Mouse (Mus musculus) neural tube, embryonic 15.5 days (tissue): ENCODE results near the gene Klhl3. TPM values are rescaled to one million over a fixed set of nuclear protein-coding genes. Genes with fewer than 3 reads are reported as not detected.
A peak's percentile ranks its signal among the peaks of the same experiment; 100 is the strongest.

Experiments used
- ATAC-seq: fragments of 200-750 bp; cut with Nextera tagmentation; 2 replicates; pipeline ENCODE4 v1.8.0; 2017; ENCODE audit warnings: mild to moderate bottlenecking, moderate TSS enrichment, moderate library complexity; ENCODE audit not compliant: low FRiP score
- H3K27ac ChIP-seq: fragments of 300-500 bp; sonication (generic); replicated peaks from 2 replicates; pipeline ENCODE4 v1.5.1; 2015; ENCODE audit warnings: mild to moderate bottlenecking, inconsistent platforms
- H3K27me3 ChIP-seq: fragments of 300-500 bp; sonication (generic); replicated peaks from 2 replicates; pipeline ENCODE4 v1.6.1; 2015; ENCODE audit warnings: inconsistent platforms
- H3K36me3 ChIP-seq: fragments of 300-500 bp; sonication (generic); 2 replicates; pipeline ENCODE4 v1.6.1; 2015; ENCODE audit warnings: inconsistent platforms
- H3K4me1 ChIP-seq: fragments of 300-500 bp; sonication (generic); 2 replicates; pipeline ENCODE4 v1.6.1; 2015; ENCODE audit warnings: inconsistent platforms
- H3K4me2 ChIP-seq: fragments of 300-500 bp; sonication (generic); 2 replicates; pipeline ENCODE4 v1.6.1; 2015; ENCODE audit warnings: inconsistent platforms, mild to moderate bottlenecking, moderate library complexity
- H3K4me3 ChIP-seq: fragments of 300-500 bp; sonication (generic); replicated peaks from 2 replicates; pipeline ENCODE4 v1.5.1; 2015; ENCODE audit warnings: mild to moderate bottlenecking, inconsistent platforms
- H3K9ac ChIP-seq: fragments of 300-500 bp; sonication (generic); replicated peaks from 2 replicates; pipeline ENCODE4 v1.6.1; 2015; ENCODE audit warnings: mild to moderate bottlenecking, inconsistent platforms
- H3K9me3 ChIP-seq: fragments of 300-500 bp; sonication (generic); replicated peaks from 2 replicates; pipeline ENCODE4 v1.6.1; 2016; ENCODE audit warnings: inconsistent platforms
- WGBS: fragments of 180-500 bp; shearing (Covaris S2); methylation state at CpG from one replicate; pipeline ENCODE4 v1.1.7; 2015; ENCODE audit warnings: mixed read lengths; 5-methylcytosine and 5-hydroxymethylcytosine counted together
- polyA plus RNA-seq: library from polyadenylated mRNA; unstranded; fragments of >200 nt; fragmentation: Nextera tagmentation; extraction: Ambion mirVana; gene quantifications from 2 replicates; pipeline ENCODE4 v1.2.1, GENCODE M21; 2015

Klhl3 gene
- polyA plus RNA-seq: 14.9 and 16.5 TPM in 2 replicates

DNA sequence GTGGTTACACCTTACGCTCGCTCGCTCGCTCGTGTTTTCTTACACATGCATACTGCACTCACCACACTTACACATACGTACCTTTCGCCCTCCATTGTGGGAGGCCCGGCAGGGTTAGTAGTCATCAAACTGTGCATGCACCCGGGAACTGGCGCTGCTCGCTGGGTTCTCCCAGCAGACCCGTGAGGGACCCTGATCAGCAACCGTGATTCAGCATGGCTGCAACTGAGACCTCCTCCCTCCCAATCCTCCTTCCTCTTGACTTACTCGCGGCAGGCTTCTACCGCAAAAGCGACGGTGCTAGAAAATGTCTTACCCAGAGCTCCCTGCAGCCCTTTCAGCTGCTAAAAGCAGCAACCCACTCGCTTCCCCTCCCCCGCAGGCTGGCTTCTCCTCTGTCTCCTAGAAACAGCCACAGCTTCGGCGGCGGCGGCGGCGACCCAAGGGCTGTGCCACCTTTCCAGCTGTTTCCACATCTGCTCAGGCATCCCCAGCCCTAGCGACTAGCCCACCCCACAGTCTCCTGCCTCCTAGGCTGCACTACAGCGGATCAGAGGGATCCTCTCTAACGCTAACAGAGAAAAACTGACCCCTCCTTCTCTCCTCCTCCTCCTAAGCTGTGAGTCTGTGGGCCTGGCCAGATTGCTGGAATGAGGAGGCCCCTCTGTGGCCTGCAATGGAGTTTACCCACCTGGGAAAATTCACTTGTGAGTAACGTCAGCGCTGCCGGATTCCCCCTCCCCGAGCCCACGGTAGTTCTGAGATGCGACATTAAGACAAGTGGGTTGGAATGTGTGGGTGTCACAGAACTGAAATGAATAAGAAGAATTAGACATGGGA is at the start of gene Klhl3:
Gene Klhl3 (minus strand): TSS at position 532 of the 840 bp plus-strand sequence.
- peaks cover 32% of the 10 kb centered on the region for H3K4me1 ChIP-seq
- no peaks in the 10 kb centered on the region for H3K27me3 ChIP-seq
- no peaks in the 10 kb centered on the region for H3K9me3 ChIP-seq
- peak within 1 kb of the TSS; percentile 71 for H3K4me2 ChIP-seq
- under 1% methylated on average over 35 of the region's 35 CpGs for WGBS
- peak within 1 kb of the TSS; percentile 71 for H3K9ac ChIP-seq
- ATAC-seq: peak; percentile 86
- no peaks in the 10 kb centered on the region for H3K36me3 ChIP-seq
- peak within 1 kb of the TSS; percentile 57 for H3K4me3 ChIP-seq
- peak within 1 kb of the TSS; percentile 93 for H3K27ac ChIP-seq

- Histone ChIP-seq H3K36me3 (peaks cover 43% of the 10 kb centered on the region), H3K4me1 (peaks cover 17% of the 10 kb centered on the region), H3K9ac (no peak overlapping the region), H3K9me3 (peaks cover 3% of the 10 kb centered on the region; the same call in 1 of the 2 replicates), H3K27ac (no peak overlapping the region), H3K27me3 (no peaks in the 10 kb centered on the region), H3K4me3 (no peak overlapping the region), H3K4me2 (no peak overlapping the region)
- no peak for ATAC-seq
- WGBS: 95% methylated on average over 15 of the region's 15 CpGs
Observed at GRCm38 (mm10) chr13:58160761-58161160, 47.4 kb upstream of the Klhl3 start.

DNA sequence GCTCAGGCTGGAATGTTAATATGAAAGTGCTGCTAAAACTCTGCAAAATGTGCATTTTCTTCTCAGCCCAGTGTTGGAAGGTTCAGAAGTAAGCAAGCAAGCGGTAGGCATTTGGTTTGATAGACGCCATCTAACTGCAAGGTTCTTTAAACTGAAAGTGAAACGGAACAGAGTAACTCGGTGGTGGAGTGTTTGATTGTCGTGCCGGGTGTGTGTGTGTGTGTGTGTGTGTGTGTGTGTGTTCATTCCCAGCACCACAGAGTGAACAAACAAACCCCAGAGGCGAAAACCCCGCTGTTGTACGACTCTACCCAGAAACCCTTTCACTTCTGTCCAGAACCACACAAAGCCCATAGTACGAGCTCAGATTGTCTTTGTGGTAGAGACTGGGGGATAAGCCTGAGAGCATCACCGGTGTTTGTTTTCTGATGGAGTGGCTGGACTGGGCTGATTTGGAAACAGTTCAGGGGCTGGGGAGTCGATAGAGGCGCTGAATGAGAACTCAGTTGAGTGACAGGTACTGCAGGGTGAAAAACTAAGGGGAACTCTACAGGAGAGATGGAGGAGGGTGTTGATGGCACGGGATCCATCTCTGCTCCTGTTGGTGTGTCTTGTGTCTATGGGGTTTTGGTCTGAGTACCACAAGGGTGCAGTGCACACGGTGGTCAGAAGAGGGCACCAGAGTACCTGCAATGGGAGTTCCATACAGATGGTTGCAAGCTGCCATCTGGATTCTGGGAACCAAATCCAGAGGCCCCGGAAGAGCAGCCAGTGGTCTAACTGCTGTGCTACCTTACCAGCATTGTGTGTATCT is 44.9 kb upstream of the Klhl3 start:
- Histone ChIP-seq H3K27ac (peak overlapping the region; percentile 82), H3K27me3 (no peaks in the 10 kb centered on the region), H3K9me3 (peaks cover 3% of the 10 kb centered on the region; the same call in 1 of the 2 replicates), H3K36me3 (peaks cover 31% of the 10 kb centered on the region), H3K4me3 (peak overlapping the region; percentile 86), H3K4me1 (peaks cover 17% of the 10 kb centered on the region), H3K4me2 (peak overlapping the region; percentile 95), H3K9ac (peak overlapping the region; percentile 79)
- peak; percentile 63 for ATAC-seq
- 8% methylated on average over 16 of the region's 16 CpGs for WGBS

DNA sequence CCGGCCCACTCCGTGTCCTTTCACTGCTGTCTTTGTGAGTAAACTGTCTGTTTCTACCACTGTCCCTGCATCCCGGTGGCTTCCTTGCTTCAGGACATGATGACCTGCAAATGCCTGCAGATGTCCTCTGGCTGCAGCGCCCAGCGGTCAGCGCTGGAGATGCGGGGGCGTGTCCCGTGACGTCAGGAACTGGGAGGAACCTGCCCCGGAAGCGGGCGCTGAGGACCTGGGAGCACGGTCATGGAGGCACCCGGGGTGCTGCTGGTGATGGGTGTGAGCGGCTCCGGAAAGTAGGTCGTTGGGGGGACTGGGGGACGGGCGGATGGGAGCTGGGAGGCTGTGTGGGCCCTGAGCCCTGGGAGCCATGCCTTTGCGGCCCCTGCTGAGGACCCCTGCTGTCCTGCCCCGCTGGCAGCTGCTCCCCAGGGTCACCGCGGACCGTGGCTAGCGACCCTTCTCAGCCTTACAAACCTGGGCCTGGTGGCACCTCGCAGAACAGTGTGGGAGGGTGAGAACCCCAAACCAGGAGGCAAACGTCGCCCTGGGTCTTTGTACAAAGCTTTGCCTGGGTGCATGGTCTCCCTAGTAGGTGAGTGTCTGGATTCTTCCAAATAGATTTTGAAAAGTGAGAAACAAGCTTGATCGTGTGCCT is 44.2 kb upstream of the Klhl3 start, which contains the start of gene Idnk:
Gene Idnk (plus strand): TSS at position 203 of the 652 bp plus-strand sequence.
- H3K27ac ChIP-seq: peak within 1 kb of the TSS; percentile 82
- peaks cover 3% of the 10 kb centered on the region; the same call in 1 of the 2 replicates for H3K9me3 ChIP-seq
- peaks cover 27% of the 10 kb centered on the region for H3K36me3 ChIP-seq
- peak within 1 kb of the TSS; percentile 95 for H3K4me2 ChIP-seq
- H3K9ac ChIP-seq: peak within 1 kb of the TSS; percentile 79
- no peaks in the 10 kb centered on the region for H3K27me3 ChIP-seq
- ATAC-seq: peak; percentile 88
- H3K4me1 ChIP-seq: peaks cover 17% of the 10 kb centered on the region
- H3K4me3 ChIP-seq: peak within 1 kb of the TSS; percentile 86
- WGBS: 0% methylated on average over 30 of the region's 30 CpGs

DNA sequence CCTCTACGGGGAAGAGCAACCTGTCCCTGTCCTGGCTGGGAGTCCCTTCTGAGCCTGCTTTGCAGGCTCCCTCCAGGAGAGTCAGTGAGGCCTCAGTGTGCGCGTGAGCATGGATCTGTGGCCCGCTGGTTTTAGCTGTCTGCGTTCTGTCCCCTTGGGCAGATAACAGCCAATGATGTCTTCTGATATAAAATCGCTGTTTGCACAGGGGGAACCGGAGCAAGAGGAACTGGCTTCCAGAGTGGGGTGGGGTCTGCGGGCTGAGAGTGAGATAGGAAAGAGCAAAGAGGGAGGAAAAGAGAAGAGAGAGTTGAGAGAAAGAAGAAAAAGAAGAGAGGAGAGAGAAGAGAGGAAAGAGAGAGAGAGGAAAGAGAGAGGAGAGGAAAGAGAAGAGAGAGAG is 43.6 kb upstream of the Klhl3 start:
- H3K9ac ChIP-seq: peak overlapping the region; percentile 79
- no peaks in the 10 kb centered on the region for H3K27me3 ChIP-seq
- H3K36me3 ChIP-seq: peaks cover 24% of the 10 kb centered on the region
- peak overlapping the region; percentile 95 for H3K4me2 ChIP-seq
- H3K9me3 ChIP-seq: peaks cover 3% of the 10 kb centered on the region; the same call in 1 of the 2 replicates
- peaks cover 17% of the 10 kb centered on the region for H3K4me1 ChIP-seq
- peak overlapping the region; percentile 82 for H3K27ac ChIP-seq
- H3K4me3 ChIP-seq: peak overlapping the region; percentile 86
- ATAC-seq: peak; percentile 56
- WGBS: 20% methylated on average over 8 of the region's 8 CpGs

GRCm38 (mm10) chr13:58156031-58156430 is 42.6 kb upstream of the Klhl3 start:
- no peak overlapping the region for H3K27ac ChIP-seq
- H3K4me3 ChIP-seq: no peak overlapping the region
- peaks cover 3% of the 10 kb centered on the region; the same call in 1 of the 2 replicates for H3K9me3 ChIP-seq
- H3K27me3 ChIP-seq: no peaks in the 10 kb centered on the region
- no peak for ATAC-seq
- 92% methylated on average over 2 of the region's 2 CpGs for WGBS
- no peak overlapping the region for H3K4me2 ChIP-seq
- H3K9ac ChIP-seq: no peak overlapping the region
- H3K36me3 ChIP-seq: peaks cover 15% of the 10 kb centered on the region
- H3K4me1 ChIP-seq: peaks cover 17% of the 10 kb centered on the region

DNA sequence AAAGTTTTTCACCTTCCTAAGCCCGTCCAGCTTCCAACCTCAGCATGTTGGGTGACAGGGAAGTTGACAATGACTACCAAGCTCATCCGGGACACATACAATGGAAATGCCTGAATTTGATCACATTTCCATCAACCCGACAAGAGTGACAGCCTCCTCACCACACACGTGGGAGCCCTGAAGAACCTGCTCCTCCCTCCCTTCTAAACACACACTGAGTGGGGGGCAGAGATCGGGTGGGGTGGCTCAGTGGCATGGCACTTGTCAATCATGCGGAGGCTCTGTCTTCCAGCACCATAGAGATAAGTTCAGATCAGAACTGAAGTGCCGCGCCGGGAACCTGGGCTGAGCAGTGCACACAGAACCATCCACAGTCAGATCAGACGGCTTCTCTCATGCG is 37.0 kb upstream of the Klhl3 start:
- peaks cover 13% of the 10 kb centered on the region for H3K4me1 ChIP-seq
- H3K27ac ChIP-seq: no peak overlapping the region
- H3K4me2 ChIP-seq: no peak overlapping the region
- ATAC-seq: no peak
- H3K36me3 ChIP-seq: no peaks in the 10 kb centered on the region
- H3K27me3 ChIP-seq: no peaks in the 10 kb centered on the region
- no peak overlapping the region for H3K9ac ChIP-seq
- H3K4me3 ChIP-seq: no peak overlapping the region
- H3K9me3 ChIP-seq: no peaks in the 10 kb centered on the region
- WGBS: 87% methylated on average over 11 of the region's 11 CpGs

DNA sequence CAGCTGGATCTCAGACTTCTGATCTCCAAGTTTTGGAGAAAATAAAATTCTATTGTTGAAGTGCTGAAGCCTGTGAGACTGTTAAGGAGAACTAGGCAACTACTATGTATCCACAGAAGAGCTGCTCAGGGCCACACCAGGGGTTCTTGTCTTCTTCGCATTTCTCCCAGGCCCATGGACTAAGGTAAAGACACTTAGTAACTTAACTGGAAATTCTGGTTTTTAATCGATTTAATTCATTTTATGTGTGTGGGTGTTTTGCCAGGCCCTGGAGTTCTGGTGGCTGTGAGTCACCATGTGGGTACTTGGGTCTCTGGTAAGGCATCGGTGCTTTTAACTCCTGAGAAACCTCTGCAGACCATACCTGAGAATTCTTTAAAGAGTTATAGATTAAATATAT is 36.2 kb upstream of the Klhl3 start:
- WGBS: 92% methylated on average over 3 of the region's 3 CpGs

DNA sequence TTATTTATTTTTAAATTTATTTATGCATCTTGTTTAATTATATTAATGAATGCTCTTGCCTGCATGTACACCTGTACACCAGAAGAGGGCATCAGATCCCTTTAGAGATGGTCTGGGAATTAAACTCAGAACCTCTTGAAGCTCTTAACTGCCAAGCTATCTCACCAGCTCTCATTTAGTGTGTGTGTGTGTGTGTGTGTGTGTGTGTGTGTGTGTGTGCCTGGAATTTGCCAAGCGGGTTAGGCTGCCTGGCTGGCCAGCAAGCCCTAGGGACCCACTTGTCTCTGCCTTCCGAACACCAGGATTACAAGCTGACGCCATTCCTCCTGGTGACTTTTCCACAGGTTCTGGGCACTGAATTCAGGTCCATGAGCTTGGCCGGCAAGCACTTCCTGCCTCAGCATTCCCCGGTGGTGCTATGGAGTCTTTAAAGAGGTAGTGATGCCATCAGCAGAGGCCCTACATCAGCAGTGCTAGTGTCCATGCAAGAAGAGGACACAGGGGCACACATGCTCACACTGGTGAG is 35.7 kb upstream of the Klhl3 start:
- WGBS: 23% methylated on average over 5 of the region's 5 CpGs
- peaks cover 13% of the 10 kb centered on the region for H3K4me1 ChIP-seq
- ATAC-seq: peak; percentile 76; the same call in 1 of the 2 replicates
- peak overlapping the region; percentile 77 for H3K4me2 ChIP-seq
- no peaks in the 10 kb centered on the region for H3K9me3 ChIP-seq
- peak overlapping the region; percentile 41 for H3K4me3 ChIP-seq
- H3K36me3 ChIP-seq: no peaks in the 10 kb centered on the region
- peak overlapping the region; percentile 62 for H3K27ac ChIP-seq
- H3K9ac ChIP-seq: no peak overlapping the region
- no peaks in the 10 kb centered on the region for H3K27me3 ChIP-seq

More for the DNA sequence above, 36.2 kb upstream of the Klhl3 start:
- no peak for ATAC-seq
- no peak overlapping the region for H3K4me2 ChIP-seq
- H3K9me3 ChIP-seq: no peaks in the 10 kb centered on the region
- no peak overlapping the region for H3K9ac ChIP-seq
- H3K27ac ChIP-seq: no peak overlapping the region
- peaks cover 13% of the 10 kb centered on the region for H3K4me1 ChIP-seq
- no peak overlapping the region for H3K4me3 ChIP-seq
- no peaks in the 10 kb centered on the region for H3K36me3 ChIP-seq
- no peaks in the 10 kb centered on the region for H3K27me3 ChIP-seq

DNA sequence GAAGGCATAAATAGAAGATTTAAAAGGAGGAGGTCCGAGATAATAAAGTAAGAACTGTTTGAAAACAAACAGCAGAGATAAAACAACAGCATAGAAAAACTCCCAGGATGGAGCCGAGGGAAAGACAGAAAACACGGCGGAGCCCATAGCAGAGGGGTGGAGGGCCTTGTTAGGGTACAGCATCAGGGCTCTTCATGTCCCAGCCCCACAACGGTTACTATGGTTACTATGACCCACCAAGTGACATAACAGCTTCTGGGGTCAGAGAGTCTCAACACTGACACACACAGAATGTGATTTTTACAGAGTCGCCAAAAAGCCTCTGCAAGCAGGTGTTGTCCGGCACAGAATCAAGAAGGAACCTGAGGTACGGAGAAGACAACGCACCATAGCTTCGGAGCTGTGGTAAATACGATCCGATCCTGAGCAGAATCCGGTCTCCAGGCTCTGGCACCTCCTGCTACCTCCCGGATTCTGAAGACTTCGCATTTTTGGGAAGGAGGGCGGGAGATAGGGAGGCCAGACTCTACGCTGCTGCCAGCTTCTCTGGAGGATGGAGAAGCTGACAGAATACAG is 35.0 kb upstream of the Klhl3 start:
- WGBS: under 1% methylated on average over 17 of the region's 17 CpGs
- peak overlapping the region; percentile 62 for H3K27ac ChIP-seq
- peaks cover 13% of the 10 kb centered on the region for H3K4me1 ChIP-seq

More for the DNA sequence above, 35.0 kb upstream of the Klhl3 start:
- H3K9ac ChIP-seq: peak overlapping the region; percentile 5; the same call in 1 of the 2 replicates
- no peaks in the 10 kb centered on the region for H3K36me3 ChIP-seq
- H3K9me3 ChIP-seq: no peaks in the 10 kb centered on the region
- H3K27me3 ChIP-seq: no peaks in the 10 kb centered on the region
- peak overlapping the region; percentile 41 for H3K4me3 ChIP-seq
- peak overlapping the region; percentile 77 for H3K4me2 ChIP-seq
- ATAC-seq: peak; percentile 93
